Mouse (Mus musculus) lung, embryonic 15.5 days (tissue): ENCODE data around the gene Gm10722. TPM values are rescaled to one million over a fixed set of nuclear protein-coding genes. Genes with fewer than 3 reads are reported as not detected.
"Not testable (repeated sequence)": the region's sequence is repeated elsewhere in the genome, so short reads cannot be mapped to it uniquely, and the experiment has no call there.

Experiments
- ATAC-seq: fragments of 200-750 bp; cut with Nextera tagmentation; 2 replicates; pipeline ENCODE4 v1.8.0; 2017; ENCODE audit warnings: moderate number of reproducible peaks, borderline replicate concordance; ENCODE audit not compliant: low FRiP score, low TSS enrichment; ENCODE audit errors: extremely low read depth
- H3K27ac ChIP-seq: fragments of 300-500 bp; sonication (generic); 2 replicates; pipeline ENCODE4 v1.5.1; 2015; ENCODE audit warnings: moderate library complexity, mild to moderate bottlenecking, inconsistent platforms
- H3K27me3 ChIP-seq: fragments of 300-500 bp; sonication (generic); 2 replicates; pipeline ENCODE4 v1.6.1; 2015; ENCODE audit warnings: inconsistent platforms
- H3K36me3 ChIP-seq: fragments of 300-500 bp; sonication (generic); 2 replicates; pipeline ENCODE4 v1.6.1; 2015; ENCODE audit warnings: inconsistent platforms
- H3K4me1 ChIP-seq: fragments of 300-500 bp; sonication (generic); 2 replicates; pipeline ENCODE4 v1.6.1; 2015; ENCODE audit warnings: inconsistent platforms
- H3K4me2 ChIP-seq: fragments of 300-500 bp; sonication (generic); 2 replicates; pipeline ENCODE4 v1.6.1; 2015; ENCODE audit warnings: inconsistent platforms, mild to moderate bottlenecking, moderate library complexity
- H3K4me3 ChIP-seq: fragments of 300-500 bp; sonication (generic); 2 replicates; pipeline ENCODE4 v1.5.1; 2015; ENCODE audit warnings: mild to moderate bottlenecking, inconsistent platforms
- H3K9ac ChIP-seq: fragments of 300-500 bp; sonication (generic); 2 replicates; pipeline ENCODE4 v1.6.1; 2015; ENCODE audit warnings: inconsistent platforms
- H3K9me3 ChIP-seq: fragments of 300-500 bp; sonication (generic); 2 replicates; pipeline ENCODE4 v1.6.1; 2016; ENCODE audit warnings: inconsistent platforms
- WGBS: fragments of 180-500 bp; shearing (Covaris S2); methylation state at CpG from one replicate; pipeline ENCODE4 v1.1.7; 2015; 5-methylcytosine and 5-hydroxymethylcytosine counted together
- polyA plus RNA-seq: library from polyadenylated mRNA; unstranded; fragments of >200 nt; fragmentation: Nextera tagmentation; extraction: Ambion mirVana; gene quantifications from 2 replicates; pipeline ENCODE4 v1.2.1, GENCODE M21; 2015

The Gm10722 gene
- polyA plus RNA-seq: not detected in 2 replicates

- not testable (repeated sequence) for ATAC-seq, H3K27me3 ChIP-seq, H3K9ac ChIP-seq, H3K36me3 ChIP-seq, H3K9me3 ChIP-seq, H3K4me2 ChIP-seq, H3K4me1 ChIP-seq, H3K4me3 ChIP-seq, H3K27ac ChIP-seq
- 71% methylated on average over 12 of the region's 12 CpGs for WGBS
Observed at GRCm38 (mm10) chr9:3000445-3000972, at the start of gene Gm10722. Gene Gm10722 (plus strand): TSS chr9:3000922.

GRCm38 (mm10) chr9:3001006-3001405 lies 284 bp downstream of the Gm10722 start:
- not testable (repeated sequence) for H3K27me3 ChIP-seq, H3K4me2 ChIP-seq, H3K9ac ChIP-seq, H3K4me3 ChIP-seq, H3K27ac ChIP-seq, ATAC-seq, H3K36me3 ChIP-seq, H3K4me1 ChIP-seq, H3K9me3 ChIP-seq
- 64% methylated on average over 8 of the region's 8 CpGs for WGBS

- not testable (repeated sequence) for H3K27me3 ChIP-seq, H3K4me2 ChIP-seq, H3K27ac ChIP-seq, H3K4me1 ChIP-seq, H3K9ac ChIP-seq, H3K4me3 ChIP-seq, H3K36me3 ChIP-seq, H3K9me3 ChIP-seq
- peak; percentile 91 for ATAC-seq
- WGBS: 69% methylated on average over 9 of the region's 11 CpGs
Observed at GRCm38 (mm10) chr9:3001948-3002659, 1.4 kb downstream of the Gm10722 start.

- H3K4me2 ChIP-seq, H3K4me3 ChIP-seq, H3K4me1 ChIP-seq, H3K27me3 ChIP-seq, H3K9ac ChIP-seq, ATAC-seq, H3K9me3 ChIP-seq, H3K27ac ChIP-seq, H3K36me3 ChIP-seq: not testable (repeated sequence)
- WGBS: 74% methylated on average over 6 of the region's 14 CpGs
Observed at GRCm38 (mm10) chr9:3002794-3003396, 2.2 kb downstream of the Gm10722 start, which contains the start of gene Gm11168. Gene Gm11168 (plus strand): TSS chr9:3003346.

- not testable (repeated sequence) for H3K36me3 ChIP-seq, H3K9ac ChIP-seq, H3K27ac ChIP-seq, H3K4me2 ChIP-seq, H3K27me3 ChIP-seq, H3K9me3 ChIP-seq, ATAC-seq, H3K4me3 ChIP-seq, H3K4me1 ChIP-seq
- 80% methylated on average over 1 of the region's 5 CpGs for WGBS
Observed at GRCm38 (mm10) chr9:3006179-3006578, 5.5 kb downstream of the Gm10722 start.

- not testable (repeated sequence) for H3K27ac ChIP-seq, H3K9ac ChIP-seq, H3K4me2 ChIP-seq, H3K4me3 ChIP-seq, H3K9me3 ChIP-seq, H3K27me3 ChIP-seq, H3K36me3 ChIP-seq, H3K4me1 ChIP-seq
- peak; percentile 73 for ATAC-seq
- WGBS: 72% methylated on average over 8 of the region's 8 CpGs
Observed at GRCm38 (mm10) chr9:3006636-3007035, 5.9 kb downstream of the Gm10722 start.

- H3K4me1 ChIP-seq, H3K4me3 ChIP-seq, H3K36me3 ChIP-seq, H3K4me2 ChIP-seq, H3K27ac ChIP-seq, H3K9me3 ChIP-seq, H3K9ac ChIP-seq, H3K27me3 ChIP-seq: not testable (repeated sequence)
- WGBS: 74% methylated on average over 8 of the region's 9 CpGs
- ATAC-seq: 0 out of 2 replicates have a peak, but pooled peaks have one; percentile 32
Observed at GRCm38 (mm10) chr9:3007272-3007671, 6.5 kb downstream of the Gm10722 start.

GRCm38 (mm10) chr9:3009331-3009730 lies 8.6 kb downstream of the Gm10722 start:
- H3K36me3 ChIP-seq, H3K27ac ChIP-seq, H3K27me3 ChIP-seq, H3K9ac ChIP-seq, H3K9me3 ChIP-seq, H3K4me1 ChIP-seq, H3K4me3 ChIP-seq, H3K4me2 ChIP-seq: not testable (repeated sequence)
- WGBS: no CpG with 5 or more reads among the region's 5 CpGs
- peak; percentile 55; the same call in 1 of the 2 replicates for ATAC-seq

GRCm38 (mm10) chr9:3012054-3012621 lies 11.4 kb downstream of the Gm10722 start:
- ATAC-seq, H3K4me1 ChIP-seq, H3K9me3 ChIP-seq, H3K4me3 ChIP-seq, H3K4me2 ChIP-seq, H3K9ac ChIP-seq, H3K27ac ChIP-seq, H3K27me3 ChIP-seq, H3K36me3 ChIP-seq: not testable (repeated sequence)
- WGBS: 78% methylated on average over 3 of the region's 7 CpGs

- not testable (repeated sequence) for H3K4me3 ChIP-seq, H3K9me3 ChIP-seq, H3K4me1 ChIP-seq, H3K27me3 ChIP-seq, H3K4me2 ChIP-seq, H3K36me3 ChIP-seq, H3K27ac ChIP-seq, H3K9ac ChIP-seq
- peak; percentile 67 for ATAC-seq
- WGBS: 82% methylated on average over 1 of the region's 11 CpGs
Observed at GRCm38 (mm10) chr9:3012733-3013279, 12.1 kb downstream of the Gm10722 start, which contains the start of gene Gm10721. Gene Gm10721 (plus strand): TSS chr9:3013140.

GRCm38 (mm10) chr9:3015354-3015753 lies 14.6 kb downstream of the Gm10722 start, which contains the start of gene Gm10720:
Gene Gm10720 (plus strand): TSS chr9:3015654.
- not testable (repeated sequence) for H3K4me2 ChIP-seq, H3K4me3 ChIP-seq, H3K27ac ChIP-seq, H3K36me3 ChIP-seq, H3K9me3 ChIP-seq, H3K9ac ChIP-seq, ATAC-seq, H3K4me1 ChIP-seq, H3K27me3 ChIP-seq
- WGBS: 61% methylated on average over 5 of the region's 9 CpGs

GRCm38 (mm10) chr9:3015896-3016295 lies 15.2 kb downstream of the Gm10722 start:
- H3K4me3 ChIP-seq, H3K9ac ChIP-seq, H3K4me1 ChIP-seq, H3K9me3 ChIP-seq, H3K27ac ChIP-seq, H3K4me2 ChIP-seq, H3K36me3 ChIP-seq, ATAC-seq, H3K27me3 ChIP-seq: not testable (repeated sequence)
- WGBS: 76% methylated on average over 6 of the region's 6 CpGs
